Mouse (Mus musculus): Measurements from ENCODE around the gene Prkrip1. TPM values are rescaled to one million over a fixed set of nuclear protein-coding genes. Genes with fewer than 3 reads are reported as not detected.

Prkrip1 gene
- polyA plus RNA-seq (2015; fragmentation: Nextera tagmentation; extraction: Ambion mirVana): 50.8 and 51.3 TPM in 2 replicates

- H3K36me3 ChIP-seq: peaks cover 35% of the 10 kb centered on the region
- no peaks in the 10 kb centered on the region; the same call in 1 of the 2 replicates for H3K9me3 ChIP-seq (replicated peaks)
- peak within 1 kb of the TSS; percentile 93 for H3K4me3 ChIP-seq (replicated peaks)
- H3K4me1 ChIP-seq: peaks cover 15% of the 10 kb centered on the region
- WGBS: under 1% methylated on average over 62 of the region's 62 CpGs
- H3K4me2 ChIP-seq: peak within 1 kb of the TSS; percentile 82
- peak within 1 kb of the TSS; percentile 88 for H3K27ac ChIP-seq
- peak within 1 kb of the TSS; percentile 91 for H3K9ac ChIP-seq
- no peaks in the 10 kb centered on the region for H3K27me3 ChIP-seq
- ATAC-seq (replicated peaks; ENCODE audit: low FRiP score): peak; percentile 89
Observed at GRCm38 (mm10) chr5:136198474-136199391, at the start of gene Prkrip1. Gene Prkrip1, minus strand, starts transcription at chr5:136198963.

- Histone ChIP-seq H3K9ac (no peak overlapping the region), H3K27me3 (no peaks in the 10 kb centered on the region; the same call in 1 of the 2 replicates), H3K36me3 (peaks cover 12% of the 10 kb centered on the region; the same call in 1 of the 2 replicates), H3K27ac (no peak overlapping the region), H3K9me3 (replicated peaks) (no peaks in the 10 kb centered on the region), H3K4me2 (no peak overlapping the region), H3K4me3 (replicated peaks) (no peak overlapping the region), H3K4me1 (peaks cover 21% of the 10 kb centered on the region)
- no peak for ATAC-seq (replicated peaks; ENCODE audit: low FRiP score)
- WGBS: 64% methylated on average over 6 of the region's 6 CpGs
Observed at GRCm38 (mm10) chr5:136248441-136248840, 49.7 kb upstream of the Prkrip1 start.

GRCm38 (mm10) chr5:136246452-136246838 lies 47.7 kb upstream of the Prkrip1 start, which contains the start of gene Sh2b2:
Gene Sh2b2, minus strand, starts transcription at chr5:136246556.
- no peaks in the 10 kb centered on the region for H3K9me3 ChIP-seq (replicated peaks)
- peaks cover 10% of the 10 kb centered on the region; the same call in 1 of the 2 replicates for H3K36me3 ChIP-seq
- ATAC-seq (replicated peaks; ENCODE audit: low FRiP score): no peak
- H3K4me2 ChIP-seq: peak within 1 kb of the TSS; percentile 98
- H3K4me1 ChIP-seq: peaks cover 26% of the 10 kb centered on the region
- WGBS: 88% methylated on average over 2 of the region's 2 CpGs
- H3K27ac ChIP-seq: peak within 1 kb of the TSS; percentile 87
- no peaks in the 10 kb centered on the region; the same call in 1 of the 2 replicates for H3K27me3 ChIP-seq
- H3K4me3 ChIP-seq (replicated peaks): peak within 1 kb of the TSS; percentile 75
- peak within 1 kb of the TSS; percentile 62 for H3K9ac ChIP-seq

- Histone ChIP-seq H3K27me3 (no peaks in the 10 kb centered on the region; the same call in 1 of the 2 replicates), H3K27ac (peak overlapping the region; percentile 87), H3K36me3 (peaks cover 4% of the 10 kb centered on the region; the same call in 1 of the 2 replicates), H3K9me3 (replicated peaks) (no peaks in the 10 kb centered on the region), H3K9ac (peak overlapping the region; percentile 62), H3K4me2 (peak overlapping the region; percentile 98), H3K4me3 (replicated peaks) (peak overlapping the region; percentile 75), H3K4me1 (peaks cover 32% of the 10 kb centered on the region)
- ATAC-seq (replicated peaks; ENCODE audit: low FRiP score): no peak; the same call in 1 of the 2 replicates
- 15% methylated on average over 15 of the region's 15 CpGs for WGBS
Observed at GRCm38 (mm10) chr5:136245541-136246451, 47.0 kb upstream of the Prkrip1 start.

- Histone ChIP-seq H3K27me3 (no peaks in the 10 kb centered on the region; the same call in 1 of the 2 replicates), H3K4me3 (replicated peaks) (peak overlapping the region; percentile 75), H3K4me1 (peaks cover 36% of the 10 kb centered on the region), H3K27ac (peak overlapping the region; percentile 87), H3K4me2 (peak overlapping the region; percentile 98), H3K9me3 (replicated peaks) (no peaks in the 10 kb centered on the region), H3K36me3 (no peaks in the 10 kb centered on the region), H3K9ac (peak overlapping the region; percentile 62)
- ATAC-seq (replicated peaks; ENCODE audit: low FRiP score): peak; percentile 77
- 1% methylated on average over 39 of the region's 57 CpGs for WGBS
Observed at GRCm38 (mm10) chr5:136244762-136245540, 46.2 kb upstream of the Prkrip1 start.

GRCm38 (mm10) chr5:136243851-136244761 lies 45.3 kb upstream of the Prkrip1 start:
- H3K9me3 ChIP-seq (replicated peaks): no peaks in the 10 kb centered on the region
- ATAC-seq (replicated peaks; ENCODE audit: low FRiP score): peak; percentile 52
- H3K9ac ChIP-seq: peak overlapping the region; percentile 62
- peak overlapping the region; percentile 87 for H3K27ac ChIP-seq
- H3K4me2 ChIP-seq: peak overlapping the region; percentile 98
- peak overlapping the region; percentile 75 for H3K4me3 ChIP-seq (replicated peaks)
- H3K36me3 ChIP-seq: no peaks in the 10 kb centered on the region
- H3K4me1 ChIP-seq: peaks cover 36% of the 10 kb centered on the region
- under 1% methylated on average over 66 of the region's 67 CpGs for WGBS
- H3K27me3 ChIP-seq: no peaks in the 10 kb centered on the region; the same call in 1 of the 2 replicates

GRCm38 (mm10) chr5:136241161-136241560 lies 42.4 kb upstream of the Prkrip1 start:
- no peaks in the 10 kb centered on the region for H3K36me3 ChIP-seq
- no peak overlapping the region for H3K4me3 ChIP-seq (replicated peaks)
- H3K9ac ChIP-seq: no peak overlapping the region
- no peak overlapping the region for H3K4me2 ChIP-seq
- peaks cover 2% of the 10 kb centered on the region; the same call in 1 of the 2 replicates for H3K27me3 ChIP-seq
- no peak overlapping the region for H3K27ac ChIP-seq
- 52% methylated on average over 6 of the region's 6 CpGs for WGBS
- no peak for ATAC-seq (replicated peaks; ENCODE audit: low FRiP score)
- peaks cover 57% of the 10 kb centered on the region for H3K4me1 ChIP-seq
- H3K9me3 ChIP-seq (replicated peaks): no peaks in the 10 kb centered on the region

- Histone ChIP-seq H3K36me3 (no peaks in the 10 kb centered on the region), H3K4me1 (peaks cover 53% of the 10 kb centered on the region), H3K4me3 (replicated peaks) (no peak overlapping the region), H3K9ac (no peak overlapping the region), H3K9me3 (replicated peaks) (no peaks in the 10 kb centered on the region), H3K27ac (no peak overlapping the region), H3K27me3 (0 out of 2 replicates have a peak, but pooled peaks cover 3% of the 10 kb centered on the region), H3K4me2 (no peak overlapping the region)
- ATAC-seq (replicated peaks; ENCODE audit: low FRiP score): no peak
- WGBS: 60% methylated on average over 1 of the region's 1 CpGs
Observed at GRCm38 (mm10) chr5:136240381-136240780, 41.6 kb upstream of the Prkrip1 start.

GRCm38 (mm10) chr5:136237607-136238006 lies 38.8 kb upstream of the Prkrip1 start:
- H3K4me2 ChIP-seq: peak overlapping the region; percentile 80
- no peaks in the 10 kb centered on the region for H3K9me3 ChIP-seq (replicated peaks)
- H3K27ac ChIP-seq: no peak overlapping the region
- H3K4me1 ChIP-seq: peaks cover 34% of the 10 kb centered on the region
- 0 out of 2 replicates have a peak, but pooled peaks cover 3% of the 10 kb centered on the region for H3K27me3 ChIP-seq
- ATAC-seq (replicated peaks; ENCODE audit: low FRiP score): no peak
- H3K9ac ChIP-seq: peak overlapping the region; percentile 28
- no peaks in the 10 kb centered on the region for H3K36me3 ChIP-seq
- H3K4me3 ChIP-seq (replicated peaks): peak overlapping the region; percentile 42
- under 1% methylated on average over 19 of the region's 19 CpGs for WGBS

- no peak for ATAC-seq (replicated peaks; ENCODE audit: low FRiP score)
- Histone ChIP-seq H3K27ac (no peak overlapping the region), H3K27me3 (peaks cover 8% of the 10 kb centered on the region; the same call in 1 of the 2 replicates), H3K9me3 (replicated peaks) (no peaks in the 10 kb centered on the region), H3K36me3 (peaks cover 3% of the 10 kb centered on the region), H3K9ac (no peak overlapping the region), H3K4me2 (no peak overlapping the region), H3K4me3 (replicated peaks) (no peak overlapping the region), H3K4me1 (peaks cover 40% of the 10 kb centered on the region)
- 58% methylated on average over 5 of the region's 5 CpGs for WGBS
Observed at GRCm38 (mm10) chr5:136236611-136237010, 37.8 kb upstream of the Prkrip1 start.

Measured in kidney, embryonic 15.5 days (tissue).